Mouse (Mus musculus): Measurements from ENCODE around the gene Stkld1. TPM values are rescaled to one million over a fixed set of nuclear protein-coding genes. Genes with fewer than 3 reads are reported as not detected.

The Stkld1 gene
- polyA plus RNA-seq, 1 experiment from 2014 or later, result not detected

DNA sequence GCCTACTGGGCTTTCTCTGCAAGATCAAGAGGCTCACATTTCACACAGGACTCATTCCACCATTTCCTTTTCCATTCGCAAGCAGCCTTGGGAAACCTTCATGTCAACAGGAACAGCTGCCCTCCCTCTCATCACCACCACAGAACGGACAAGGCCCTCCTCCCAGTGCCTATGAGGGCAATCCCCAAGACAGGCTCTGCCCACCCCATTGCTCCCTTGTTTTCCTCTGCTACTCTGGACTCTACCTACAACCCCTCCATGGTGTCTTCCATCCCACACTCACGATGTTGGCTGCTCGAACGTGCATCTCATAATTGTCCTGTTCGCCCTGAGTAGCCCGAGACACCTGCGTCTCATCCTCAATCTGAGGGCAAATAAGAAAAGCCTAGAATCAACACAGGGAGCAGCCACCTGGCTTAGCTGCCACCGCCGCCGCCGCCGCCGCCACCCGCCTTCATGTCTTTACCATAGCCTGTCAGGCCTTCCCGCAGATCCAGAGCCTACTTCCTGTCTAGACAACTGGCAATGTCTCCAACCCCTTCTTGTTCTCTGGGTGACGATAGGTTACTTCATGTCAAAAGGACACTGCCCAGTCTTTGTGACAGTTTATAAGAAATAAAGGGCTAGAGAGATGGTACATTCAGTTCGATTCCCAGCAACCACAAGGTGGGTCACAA lies 25.0 kb upstream of the Stkld1 start:
- Histone ChIP-seq H3K9ac (peak overlapping the region; percentile 88), H3K27ac (no peak overlapping the region), H3K36me3 (peaks cover 68% of the 10 kb centered on the region), H3K4me3 (replicated peaks) (peak overlapping the region; percentile 74), H3K4me1 (peaks cover 45% of the 10 kb centered on the region), H3K9me3 (replicated peaks) (no peaks in the 10 kb centered on the region), H3K27me3 (no peaks in the 10 kb centered on the region), H3K4me2 (peak overlapping the region; percentile 59)
- WGBS, result 82% methylated on average over 18 of the region's 18 CpGs
- no peak for ATAC-seq (replicated peaks; ENCODE audit: low FRiP score)

DNA sequence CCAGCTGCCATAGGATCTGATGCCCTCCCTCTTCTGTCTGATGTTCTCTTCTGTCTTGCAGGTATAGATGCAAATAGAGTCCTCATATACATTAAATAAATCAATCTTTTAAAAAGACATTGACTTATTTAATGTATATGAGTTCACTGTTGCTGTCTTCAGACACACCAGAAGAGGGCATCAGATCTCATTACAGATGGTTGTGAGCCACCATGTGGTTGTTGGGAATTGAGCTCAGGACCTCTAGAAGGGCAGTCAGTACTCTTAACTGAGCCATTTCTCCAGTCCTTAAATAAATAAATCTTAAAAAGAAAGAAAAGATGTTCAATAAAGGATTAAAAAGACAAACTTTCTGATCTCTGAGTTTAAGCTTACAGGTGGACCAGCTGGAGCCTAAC lies 24.5 kb upstream of the Stkld1 start:
- peak overlapping the region; percentile 59 for H3K4me2 ChIP-seq
- H3K4me1 ChIP-seq, result peaks cover 44% of the 10 kb centered on the region
- H3K4me3 ChIP-seq (replicated peaks), result peak overlapping the region; percentile 74
- H3K36me3 ChIP-seq, result peaks cover 69% of the 10 kb centered on the region
- no peaks in the 10 kb centered on the region for H3K9me3 ChIP-seq (replicated peaks)
- peak overlapping the region; percentile 90 for H3K27ac ChIP-seq
- ATAC-seq (replicated peaks; ENCODE audit: low FRiP score), result no peak
- H3K9ac ChIP-seq, result peak overlapping the region; percentile 88
- H3K27me3 ChIP-seq, result no peaks in the 10 kb centered on the region

DNA sequence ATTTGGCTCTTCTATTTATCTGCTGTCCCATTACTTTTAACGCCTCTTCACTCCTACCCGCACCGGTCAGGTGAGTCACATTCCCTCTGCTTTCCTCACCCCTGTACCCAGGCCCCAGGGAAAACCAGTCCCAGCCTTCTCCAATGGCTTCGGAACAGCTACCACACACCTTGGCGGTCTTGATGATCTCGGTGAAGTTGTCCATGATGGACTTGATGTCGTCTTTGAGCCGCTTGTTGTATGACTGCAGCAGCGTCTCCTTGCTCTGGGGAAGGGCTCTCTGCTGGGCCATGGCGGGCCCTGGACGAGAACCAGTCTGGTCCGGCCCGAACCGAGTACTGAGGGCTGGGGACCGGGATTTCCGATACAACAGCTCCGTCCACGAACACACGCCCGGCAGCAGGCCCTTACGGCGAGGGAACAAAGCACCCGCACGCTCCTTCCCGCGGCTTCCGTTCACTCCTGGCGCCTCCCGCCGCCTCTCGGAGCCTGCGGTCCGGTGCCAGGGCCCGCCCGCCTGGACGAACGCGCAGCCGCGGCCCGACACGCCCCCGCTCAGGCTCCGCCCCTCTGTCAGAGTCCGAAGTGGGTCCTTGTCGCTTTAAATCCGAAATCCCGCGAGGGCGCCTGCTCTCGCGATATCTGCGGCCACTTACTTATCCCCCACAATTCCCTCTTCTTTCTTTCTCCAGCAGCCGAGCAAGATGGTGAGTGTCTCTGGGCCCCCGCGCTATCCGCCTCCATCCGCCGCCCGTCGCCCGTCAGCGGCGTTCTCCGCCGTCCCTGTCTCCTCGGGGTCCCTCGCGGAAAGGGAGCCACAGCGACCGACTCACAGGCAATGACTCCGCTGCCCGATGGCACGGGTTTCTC lies 23.5 kb upstream of the Stkld1 start, which contains the start of the genes Med22 and Rpl7a:
Gene Med22 (minus strand): TSS at position 554 of the 870 bp plus-strand sequence.
Gene Rpl7a (plus strand): TSS at position 641 of the 870 bp plus-strand sequence.
- Histone ChIP-seq H3K4me3 (replicated peaks) (peak within 1 kb of the TSS; percentile 74), H3K9ac (peak within 1 kb of the TSS; percentile 92), H3K36me3 (peaks cover 63% of the 10 kb centered on the region), H3K9me3 (replicated peaks) (no peaks in the 10 kb centered on the region), H3K4me2 (peak within 1 kb of the TSS; percentile 93), H3K4me1 (peaks cover 54% of the 10 kb centered on the region), H3K27me3 (no peaks in the 10 kb centered on the region), H3K27ac (peak within 1 kb of the TSS; percentile 95)
- peak; percentile 94 for ATAC-seq (replicated peaks; ENCODE audit: low FRiP score)
- WGBS, result under 1% methylated on average over 74 of the region's 74 CpGs

DNA sequence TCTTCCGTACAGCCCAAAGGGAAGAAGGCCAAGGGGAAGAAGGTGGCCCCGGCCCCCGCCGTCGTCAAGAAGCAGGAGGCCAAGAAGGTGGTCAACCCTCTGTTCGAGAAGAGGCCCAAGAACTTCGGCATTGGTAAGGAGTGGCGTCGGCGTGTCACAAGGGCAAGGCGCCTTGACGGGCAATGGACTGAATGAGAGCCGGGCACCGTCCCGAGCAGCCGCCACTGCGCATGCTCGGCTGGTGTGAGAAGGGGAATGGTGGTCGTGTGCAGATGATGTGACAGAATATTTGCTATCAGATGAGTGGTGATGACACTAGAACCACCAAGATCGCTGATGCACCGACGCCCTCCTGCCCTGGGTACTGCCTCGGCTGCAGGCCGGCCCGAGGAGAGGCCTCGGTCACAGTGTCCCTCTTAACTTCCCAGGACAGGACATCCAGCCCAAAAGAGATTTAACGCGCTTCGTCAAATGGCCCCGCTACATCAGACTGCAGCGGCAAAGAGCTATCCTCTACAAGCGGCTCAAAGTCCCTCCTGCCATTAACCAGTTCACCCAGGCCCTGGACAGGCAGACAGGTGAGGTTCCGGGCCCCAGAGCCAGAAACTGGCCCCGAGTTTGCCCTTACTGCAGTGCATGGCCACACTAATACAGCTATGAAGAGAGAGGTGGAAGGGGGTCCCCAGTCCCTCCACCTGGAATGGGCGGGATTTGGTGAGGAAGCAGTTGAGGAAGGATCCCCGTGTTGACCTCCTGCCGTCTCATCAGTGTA lies 22.7 kb upstream of the Stkld1 start:
- ATAC-seq (replicated peaks; ENCODE audit: low FRiP score), result peak; percentile 38
- H3K4me2 ChIP-seq, result peak overlapping the region; percentile 93
- H3K36me3 ChIP-seq, result peaks cover 55% of the 10 kb centered on the region
- peak overlapping the region; percentile 92 for H3K9ac ChIP-seq
- H3K27me3 ChIP-seq, result no peaks in the 10 kb centered on the region
- no peaks in the 10 kb centered on the region for H3K9me3 ChIP-seq (replicated peaks)
- peak overlapping the region; percentile 95 for H3K27ac ChIP-seq
- under 1% methylated on average over 37 of the region's 37 CpGs for WGBS
- H3K4me3 ChIP-seq (replicated peaks), result peak overlapping the region; percentile 74
- H3K4me1 ChIP-seq, result peaks cover 60% of the 10 kb centered on the region

DNA sequence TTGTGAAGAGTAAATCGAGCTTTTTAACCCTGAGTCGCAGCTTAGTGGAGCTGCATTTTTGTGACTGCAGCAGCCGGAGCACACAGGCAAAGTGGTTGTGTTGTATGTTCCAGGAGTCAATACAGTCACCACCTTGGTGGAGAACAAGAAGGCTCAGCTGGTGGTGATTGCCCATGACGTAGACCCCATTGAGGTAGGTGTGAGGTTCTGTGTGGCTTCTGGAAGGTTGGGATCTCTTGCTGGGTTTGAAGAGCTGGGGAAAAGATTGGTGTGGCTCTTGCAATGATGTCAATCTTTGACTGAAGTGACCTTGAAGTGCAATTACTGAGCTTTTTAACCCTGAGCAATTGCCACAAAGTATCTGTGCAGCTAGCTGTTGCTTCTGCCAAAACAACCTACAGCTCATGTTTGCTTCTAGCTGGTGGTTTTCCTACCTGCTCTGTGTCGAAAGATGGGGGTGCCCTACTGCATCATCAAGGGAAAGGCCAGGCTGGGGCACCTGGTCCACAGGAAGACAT lies 21.5 kb upstream of the Stkld1 start:
- 61% methylated on average over 5 of the region's 5 CpGs for WGBS
- Histone ChIP-seq H3K4me1 (peaks cover 64% of the 10 kb centered on the region), H3K27me3 (no peaks in the 10 kb centered on the region), H3K27ac (peak overlapping the region; percentile 95; the same call in 1 of the 2 replicates), H3K9me3 (replicated peaks) (no peaks in the 10 kb centered on the region), H3K4me2 (peak overlapping the region; percentile 93), H3K9ac (peak overlapping the region; percentile 92), H3K36me3 (peaks cover 44% of the 10 kb centered on the region), H3K4me3 (replicated peaks) (peak overlapping the region; percentile 74)
- ATAC-seq (replicated peaks; ENCODE audit: low FRiP score), result no peak

DNA sequence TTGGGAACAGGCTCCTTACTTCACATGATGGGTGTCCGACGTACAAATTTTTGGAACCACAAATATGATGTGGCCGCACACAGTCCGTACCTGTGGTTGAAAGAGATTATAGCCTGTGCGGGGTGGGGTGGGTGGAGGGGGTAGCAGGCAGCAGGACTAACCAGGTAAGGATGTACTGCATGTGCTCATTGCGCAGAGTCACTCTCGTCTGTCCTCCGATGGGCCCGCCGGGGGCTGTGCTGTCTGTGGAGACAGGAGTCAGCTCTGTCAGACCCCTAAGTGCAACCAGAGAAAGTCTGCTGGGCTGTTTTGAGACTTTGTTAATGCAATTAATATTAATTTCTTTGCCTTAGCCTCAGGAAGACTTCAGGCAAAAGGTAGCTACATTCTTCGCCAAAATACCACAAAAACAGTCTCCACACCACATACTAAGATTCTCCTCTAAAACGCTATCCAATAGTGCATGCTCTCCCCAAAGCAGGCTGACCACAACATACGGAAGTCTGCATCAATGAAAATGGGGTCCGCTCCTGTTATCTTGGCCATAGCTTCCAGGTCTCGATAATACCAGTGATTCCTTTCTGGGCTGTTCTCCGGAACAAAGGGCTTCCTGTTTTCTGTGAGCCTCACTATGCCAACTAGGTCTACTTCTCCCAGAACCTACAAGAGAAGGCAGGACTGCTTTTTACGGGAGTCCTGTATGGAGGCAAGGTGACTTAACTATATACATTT lies 20.3 kb upstream of the Stkld1 start:
- Histone ChIP-seq H3K27ac (no peak overlapping the region), H3K9me3 (replicated peaks) (no peaks in the 10 kb centered on the region), H3K36me3 (peaks cover 43% of the 10 kb centered on the region), H3K4me2 (no peak overlapping the region), H3K4me3 (replicated peaks) (no peak overlapping the region), H3K27me3 (no peaks in the 10 kb centered on the region), H3K9ac (no peak overlapping the region), H3K4me1 (peaks cover 70% of the 10 kb centered on the region)
- ATAC-seq (replicated peaks; ENCODE audit: low FRiP score), result no peak
- WGBS, result 85% methylated on average over 17 of the region's 17 CpGs

DNA sequence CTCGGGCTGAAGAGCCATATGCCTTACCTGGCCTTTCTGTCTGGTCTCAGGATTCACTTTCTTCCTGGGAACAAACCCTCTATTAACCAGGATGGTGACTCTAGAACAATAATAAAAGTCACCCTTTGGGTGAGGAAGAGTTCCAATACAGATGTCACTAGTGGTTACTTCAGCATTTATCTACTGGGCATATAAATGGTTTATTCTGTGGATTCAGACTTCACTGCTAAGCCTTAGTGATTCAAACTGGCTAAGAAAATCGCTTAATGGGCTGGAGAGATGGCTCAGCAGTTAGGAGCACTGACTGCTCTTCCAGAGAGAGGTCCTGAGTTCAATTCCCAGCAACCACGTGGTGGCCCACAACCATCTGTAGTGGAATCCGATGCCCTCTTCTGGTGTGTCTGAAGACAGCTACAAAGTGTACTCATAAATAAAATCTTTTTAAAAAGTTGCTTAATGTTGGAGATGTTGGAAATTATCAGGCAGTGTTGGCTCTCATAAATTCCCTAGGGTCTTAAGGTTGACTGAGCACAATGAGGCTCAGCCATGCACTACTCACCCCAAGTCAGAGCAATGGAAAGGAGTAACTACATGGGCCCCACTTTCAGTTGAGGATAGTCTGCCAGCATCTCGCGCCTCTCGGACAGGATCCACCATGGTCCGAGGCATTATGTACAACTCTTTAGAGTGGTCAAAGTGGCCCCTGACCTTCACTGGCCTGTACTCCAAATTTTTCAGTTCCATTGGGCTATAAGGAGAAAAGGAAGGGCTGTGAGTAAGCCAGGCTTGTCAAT lies 19.5 kb upstream of the Stkld1 start:
- peak overlapping the region; percentile 83 for H3K4me3 ChIP-seq (replicated peaks)
- no peak for ATAC-seq (replicated peaks; ENCODE audit: low FRiP score)
- 53% methylated on average over 8 of the region's 8 CpGs for WGBS
- H3K27me3 ChIP-seq, result no peaks in the 10 kb centered on the region
- H3K27ac ChIP-seq, result peak overlapping the region; percentile 29; the same call in 1 of the 2 replicates
- peaks cover 51% of the 10 kb centered on the region for H3K36me3 ChIP-seq
- H3K4me2 ChIP-seq, result peak overlapping the region; percentile 87
- no peak overlapping the region for H3K9ac ChIP-seq
- peaks cover 63% of the 10 kb centered on the region for H3K4me1 ChIP-seq
- no peaks in the 10 kb centered on the region for H3K9me3 ChIP-seq (replicated peaks)

DNA sequence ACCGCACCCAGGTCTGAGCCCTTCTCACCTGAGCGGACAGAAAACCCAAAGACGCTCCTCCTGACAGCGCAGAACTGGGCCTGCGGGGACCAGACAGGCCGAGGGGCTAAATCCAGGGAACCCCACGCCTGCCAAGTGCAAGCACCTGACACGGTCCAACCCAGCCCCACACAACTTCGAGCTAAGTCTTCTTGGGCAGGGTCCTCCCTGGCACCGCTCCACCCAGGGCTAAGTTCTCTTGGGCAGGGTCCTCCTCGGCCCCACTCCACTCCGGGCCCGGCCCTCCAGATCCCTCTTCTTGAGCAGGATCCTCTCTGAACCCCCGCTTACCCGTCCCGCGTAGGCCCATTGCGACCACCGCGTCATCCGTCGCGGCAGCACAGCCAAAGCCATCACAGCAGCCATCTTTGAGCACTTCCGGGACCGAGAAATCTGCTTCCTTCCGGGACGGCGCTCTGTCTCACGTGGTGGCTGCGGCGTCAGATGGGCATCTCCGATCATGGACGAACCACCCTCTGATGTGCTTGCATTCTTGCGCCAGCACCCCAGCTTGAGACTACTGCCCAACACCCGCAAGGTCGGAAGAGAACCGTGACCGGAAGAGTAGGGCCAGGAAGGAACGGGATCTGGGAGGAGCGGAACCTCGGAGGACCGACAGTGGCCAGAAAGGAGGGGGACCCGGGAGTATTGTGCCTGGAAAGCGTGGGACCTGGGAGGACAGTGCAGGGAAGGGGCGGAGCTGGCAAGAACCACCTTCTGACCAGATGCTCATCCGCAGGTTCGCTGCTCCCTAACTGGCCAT lies 17.7 kb upstream of the Stkld1 start, which contains the start of the genes Surf2 and Surf1:
Gene Surf2 (plus strand): TSS at position 441 of the 802 bp plus-strand sequence.
Gene Surf1 (minus strand): TSS at position 604 of the 802 bp plus-strand sequence.
- Histone ChIP-seq H3K27me3 (no peaks in the 10 kb centered on the region), H3K36me3 (peaks cover 69% of the 10 kb centered on the region), H3K4me2 (peak within 1 kb of the TSS; percentile 87), H3K9ac (peak within 1 kb of the TSS; percentile 77), H3K27ac (peak within 1 kb of the TSS; percentile 91), H3K9me3 (replicated peaks) (no peaks in the 10 kb centered on the region), H3K4me3 (replicated peaks) (peak within 1 kb of the TSS; percentile 83), H3K4me1 (peaks cover 59% of the 10 kb centered on the region)
- 1% methylated on average over 47 of the region's 47 CpGs for WGBS
- ATAC-seq (replicated peaks; ENCODE audit: low FRiP score), result peak; percentile 79

DNA sequence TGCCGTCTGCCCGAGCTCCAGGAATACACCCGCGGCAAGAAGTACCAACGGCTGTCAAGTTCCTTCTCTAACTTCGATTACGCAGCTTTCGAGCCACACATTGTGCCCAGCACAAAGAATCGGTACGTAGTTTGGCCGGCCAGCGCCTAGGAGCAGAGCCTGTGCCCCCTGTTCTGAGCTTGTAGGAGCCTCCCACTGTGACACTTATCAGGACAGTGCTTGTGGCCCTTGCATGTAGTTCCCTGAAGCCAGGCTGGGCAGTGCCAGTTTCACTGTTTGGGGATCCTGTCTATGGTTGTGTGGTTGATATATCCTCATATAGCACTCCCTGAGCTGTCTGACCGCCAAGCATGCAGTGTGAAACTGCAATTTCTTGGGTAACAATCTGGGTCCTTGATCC lies 17.1 kb upstream of the Stkld1 start:
- peak overlapping the region; percentile 91 for H3K27ac ChIP-seq
- peak overlapping the region; percentile 83 for H3K4me3 ChIP-seq (replicated peaks)
- H3K9me3 ChIP-seq (replicated peaks), result no peaks in the 10 kb centered on the region
- H3K4me1 ChIP-seq, result peaks cover 56% of the 10 kb centered on the region
- H3K4me2 ChIP-seq, result peak overlapping the region; percentile 87
- H3K27me3 ChIP-seq, result no peaks in the 10 kb centered on the region
- H3K36me3 ChIP-seq, result peaks cover 71% of the 10 kb centered on the region
- 0 out of 2 replicates have a peak, but pooled peaks have one; percentile 2 for ATAC-seq (replicated peaks; ENCODE audit: low FRiP score)
- H3K9ac ChIP-seq, result peak overlapping the region; percentile 77
- WGBS, result under 1% methylated on average over 13 of the region's 13 CpGs

DNA sequence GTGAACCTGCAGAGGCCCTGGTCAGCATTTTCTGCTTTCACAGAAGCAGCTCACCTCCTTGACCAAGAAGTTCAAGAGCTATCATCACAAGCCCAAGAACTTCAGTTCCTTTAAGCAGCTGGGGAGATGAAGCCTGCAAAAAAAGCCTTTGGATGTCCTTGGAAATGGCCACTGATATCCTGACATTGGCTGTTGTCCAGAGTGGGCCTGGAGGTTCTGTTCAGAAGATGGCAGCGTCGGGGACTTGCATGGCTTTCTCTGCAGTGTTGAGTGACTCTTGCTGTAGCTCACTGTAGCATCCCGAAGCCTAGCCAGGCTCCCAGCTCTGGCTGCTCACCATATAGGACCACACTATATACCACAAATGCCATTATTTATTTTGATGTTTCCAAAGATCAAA lies 14.2 kb upstream of the Stkld1 start:
- H3K4me1 ChIP-seq, result peaks cover 33% of the 10 kb centered on the region
- no peak overlapping the region for H3K27ac ChIP-seq
- 87% methylated on average over 3 of the region's 3 CpGs for WGBS
- H3K36me3 ChIP-seq, result peaks cover 71% of the 10 kb centered on the region
- ATAC-seq (replicated peaks; ENCODE audit: low FRiP score), result no peak
- H3K9ac ChIP-seq, result no peak overlapping the region
- no peaks in the 10 kb centered on the region for H3K9me3 ChIP-seq (replicated peaks)
- no peaks in the 10 kb centered on the region for H3K27me3 ChIP-seq
- H3K4me2 ChIP-seq, result no peak overlapping the region
- no peak overlapping the region for H3K4me3 ChIP-seq (replicated peaks)
